Mouse (Mus musculus) erythroblast, embryonic 14.5 days (primary cell): ENCODE measurements around the gene 9130023H24Rik. TPM values are rescaled to one million over a fixed set of nuclear protein-coding genes. Genes with fewer than 3 reads are reported as not detected.
A peak's percentile ranks its signal among the peaks of the same experiment; 100 is the strongest.

Experiments used
- H3K27me3 ChIP-seq: 2 replicates; pipeline ENCODE4 v1.6.1; 2012; ENCODE audit warnings: inconsistent platforms; ENCODE audit not compliant: control insufficient read depth
- H3K36me3 ChIP-seq: 2 replicates; pipeline ENCODE4 v1.6.1; 2012; ENCODE audit warnings: mild to moderate bottlenecking, inconsistent platforms; ENCODE audit not compliant: control insufficient read depth
- H3K4me1 ChIP-seq: 2 replicates; pipeline ENCODE4 v1.6.1; 2012; ENCODE audit warnings: inconsistent platforms; ENCODE audit not compliant: control insufficient read depth
- H3K4me3 ChIP-seq: replicated peaks from 2 replicates; pipeline ENCODE3; 2012; ENCODE audit warnings: moderate library complexity, mild to moderate bottlenecking, inconsistent platforms
- H3K9me3 ChIP-seq: 2 replicates; pipeline ENCODE4 v1.6.1; 2012; ENCODE audit warnings: low read length, inconsistent platforms, mixed read lengths; ENCODE audit not compliant: control insufficient read depth
- GATA1 ChIP-seq: IDR thresholded peaks from 2 replicates; pipeline ENCODE4 v1.6.1; 2012; ENCODE audit warnings: low read length, inconsistent platforms, mixed read lengths
- TAL1 ChIP-seq: IDR thresholded peaks from 3 replicates; pipeline ENCODE4 v1.6.1; 2012; ENCODE audit warnings: low read length, inconsistent platforms, mixed read lengths
- polyA plus RNA-seq: library from polyadenylated mRNA; stranded (reverse); fragments of >175 nt; gene quantifications from 2 replicates; pipeline ENCODE4 v1.2.3, GENCODE M21; 2012

9130023H24Rik gene
- polyA plus RNA-seq, 1 experiment = 0.12 TPM

- Histone ChIP-seq H3K27me3 (no peaks in the 10 kb centered on the region), H3K9me3 (no peaks in the 10 kb centered on the region), H3K4me3 (peak overlapping the region; percentile 81), H3K36me3 (peaks cover 52% of the 10 kb centered on the region), H3K4me1 (peaks cover 45% of the 10 kb centered on the region)
- TF ChIP-seq GATA1 (no peak), TAL1 (no peak)
Measured at GRCm38 (mm10) chr7:128238991-128239390, 1.2 kb upstream of the 9130023H24Rik start.

- H3K36me3 ChIP-seq = peaks cover 41% of the 10 kb centered on the region
- peaks cover 45% of the 10 kb centered on the region for H3K4me1 ChIP-seq
- no peaks in the 10 kb centered on the region for H3K9me3 ChIP-seq
- peak overlapping the region; percentile 81 for H3K4me3 ChIP-seq
- no peaks in the 10 kb centered on the region for H3K27me3 ChIP-seq
- TF ChIP-seq TAL1 (no peak), GATA1 (no peak)
Measured at GRCm38 (mm10) chr7:128237593-128237926, 271 bp downstream of the 9130023H24Rik start.

GRCm38 (mm10) chr7:128236856-128237592 is 807 bp downstream of the 9130023H24Rik start, which contains the start of gene Armc5:
TSS of gene Armc5 (plus strand) at chr7:128237342.
- Histone ChIP-seq H3K9me3 (no peaks in the 10 kb centered on the region), H3K36me3 (peaks cover 35% of the 10 kb centered on the region), H3K4me3 (peak within 1 kb of the TSS; percentile 81), H3K27me3 (no peaks in the 10 kb centered on the region), H3K4me1 (peaks cover 41% of the 10 kb centered on the region)
- no peak for TF ChIP-seq TAL1
- TF ChIP-seq GATA1 = no peak

- H3K36me3 ChIP-seq = peaks cover 29% of the 10 kb centered on the region
- H3K9me3 ChIP-seq = no peaks in the 10 kb centered on the region
- peaks cover 39% of the 10 kb centered on the region for H3K4me1 ChIP-seq
- H3K27me3 ChIP-seq = peaks cover 3% of the 10 kb centered on the region
- TF ChIP-seq GATA1 (no peak), TAL1 (no peak)
- peak overlapping the region; percentile 81 for H3K4me3 ChIP-seq
Measured at GRCm38 (mm10) chr7:128236426-128236825, 1.4 kb downstream of the 9130023H24Rik start.

GRCm38 (mm10) chr7:128235481-128235880 is 2.4 kb downstream of the 9130023H24Rik start:
- H3K9me3 ChIP-seq = no peaks in the 10 kb centered on the region
- TF ChIP-seq GATA1 (no peak), TAL1 (no peak)
- no peak overlapping the region for H3K4me3 ChIP-seq
- H3K27me3 ChIP-seq = peaks cover 5% of the 10 kb centered on the region
- H3K36me3 ChIP-seq = peaks cover 20% of the 10 kb centered on the region
- H3K4me1 ChIP-seq = peaks cover 30% of the 10 kb centered on the region

- TF ChIP-seq GATA1 (no peak), TAL1 (no peak)
- Histone ChIP-seq H3K4me3 (no peak overlapping the region), H3K4me1 (peaks cover 23% of the 10 kb centered on the region)
Measured at GRCm38 (mm10) chr7:128234796-128235195, 3.0 kb downstream of the 9130023H24Rik start.

GRCm38 (mm10) chr7:128231741-128232140 is 6.1 kb downstream of the 9130023H24Rik start:
- no peak overlapping the region for H3K4me3 ChIP-seq
- peaks cover 9% of the 10 kb centered on the region for H3K36me3 ChIP-seq
- TF ChIP-seq GATA1 = no peak
- TF ChIP-seq TAL1 = no peak
- H3K4me1 ChIP-seq = peaks cover 5% of the 10 kb centered on the region
- H3K9me3 ChIP-seq = no peaks in the 10 kb centered on the region
- peaks cover 9% of the 10 kb centered on the region for H3K27me3 ChIP-seq

More at GRCm38 (mm10) chr7:128234796-128235195, 3.0 kb downstream of the 9130023H24Rik start:
- no peaks in the 10 kb centered on the region for H3K9me3 ChIP-seq
- H3K27me3 ChIP-seq = peaks cover 8% of the 10 kb centered on the region
- peaks cover 13% of the 10 kb centered on the region for H3K36me3 ChIP-seq

GRCm38 (mm10) chr7:128220936-128221335 is 16.9 kb downstream of the 9130023H24Rik start:
- Histone ChIP-seq H3K4me3 (no peak overlapping the region), H3K36me3 (no peaks in the 10 kb centered on the region), H3K4me1 (no peaks in the 10 kb centered on the region), H3K9me3 (no peaks in the 10 kb centered on the region), H3K27me3 (no peaks in the 10 kb centered on the region)
- no peak for TF ChIP-seq GATA1
- no peak for TF ChIP-seq TAL1

GRCm38 (mm10) chr7:128219952-128220351 is 17.9 kb downstream of the 9130023H24Rik start:
- TF ChIP-seq GATA1 (no peak), TAL1 (no peak)
- Histone ChIP-seq H3K4me1 (no peaks in the 10 kb centered on the region), H3K9me3 (no peaks in the 10 kb centered on the region), H3K4me3 (no peak overlapping the region), H3K36me3 (no peaks in the 10 kb centered on the region), H3K27me3 (no peaks in the 10 kb centered on the region)
